Mouse (Mus musculus) forebrain, embryonic 16.5 days (tissue): ENCODE data around the gene Sox1. TPM values are rescaled to one million over a fixed set of nuclear protein-coding genes. Genes with fewer than 3 reads are reported as not detected.

Experiments used
- ATAC-seq: fragments of 200-750 bp; cut with Nextera tagmentation; 2 replicates; pipeline ENCODE4 v1.8.0; 2017; ENCODE audit warnings: mild to moderate bottlenecking, moderate library complexity
- H3K27ac ChIP-seq: fragments of 300-500 bp; sonication (generic); 2 replicates; pipeline ENCODE4 v1.5.1; 2014; ENCODE audit warnings: low read length, control low read depth
- H3K27me3 ChIP-seq: fragments of 300-500 bp; sonication (generic); replicated peaks from 2 replicates; pipeline ENCODE4 v1.6.1; 2014; ENCODE audit warnings: low read length; ENCODE audit not compliant: control insufficient read depth, insufficient read depth
- H3K36me3 ChIP-seq: fragments of 300-500 bp; sonication (generic); 2 replicates; pipeline ENCODE4 v1.6.1; 2014; ENCODE audit not compliant: control insufficient read depth, insufficient read depth
- H3K4me1 ChIP-seq: fragments of 300-500 bp; sonication (generic); replicated peaks from 2 replicates; pipeline ENCODE4 v1.6.1; 2014; ENCODE audit warnings: low read length; ENCODE audit not compliant: control insufficient read depth, insufficient read depth
- H3K4me2 ChIP-seq: fragments of 300-500 bp; sonication (generic); 2 replicates; pipeline ENCODE4 v1.6.1; 2014; ENCODE audit warnings: mild to moderate bottlenecking, low read length, control low read depth
- H3K4me3 ChIP-seq: fragments of 300-500 bp; sonication (generic); replicated peaks from 2 replicates; pipeline ENCODE4 v1.5.1; 2014; ENCODE audit warnings: mild to moderate bottlenecking, low read length, control low read depth
- H3K9ac ChIP-seq: fragments of 300-500 bp; sonication (generic); replicated peaks from 2 replicates; pipeline ENCODE4 v1.6.1; 2014; ENCODE audit warnings: low read depth, low read length, control low read depth
- H3K9me3 ChIP-seq: fragments of 300-500 bp; sonication (generic); 2 replicates; pipeline ENCODE4 v1.6.1; 2016; ENCODE audit warnings: low read length; ENCODE audit not compliant: control insufficient read depth
- WGBS: fragments of 180-500 bp; shearing (Covaris S2); extraction: QIAGEN DNeasy Blood & Tissue Kit; methylation state at CpG from one replicate; pipeline ENCODE4 v1.1.7; 2014; 5-methylcytosine and 5-hydroxymethylcytosine counted together
- polyA plus RNA-seq: library from polyadenylated mRNA; unstranded; fragments of >200 nt; fragmentation: Nextera tagmentation; extraction: Ambion mirVana; gene quantifications from 2 replicates; pipeline ENCODE4 v1.2.1, GENCODE M21; 2015

Sox1 gene
- polyA plus RNA-seq, 1 experiment from 2014 or later, result 4.4 TPM

DNA sequence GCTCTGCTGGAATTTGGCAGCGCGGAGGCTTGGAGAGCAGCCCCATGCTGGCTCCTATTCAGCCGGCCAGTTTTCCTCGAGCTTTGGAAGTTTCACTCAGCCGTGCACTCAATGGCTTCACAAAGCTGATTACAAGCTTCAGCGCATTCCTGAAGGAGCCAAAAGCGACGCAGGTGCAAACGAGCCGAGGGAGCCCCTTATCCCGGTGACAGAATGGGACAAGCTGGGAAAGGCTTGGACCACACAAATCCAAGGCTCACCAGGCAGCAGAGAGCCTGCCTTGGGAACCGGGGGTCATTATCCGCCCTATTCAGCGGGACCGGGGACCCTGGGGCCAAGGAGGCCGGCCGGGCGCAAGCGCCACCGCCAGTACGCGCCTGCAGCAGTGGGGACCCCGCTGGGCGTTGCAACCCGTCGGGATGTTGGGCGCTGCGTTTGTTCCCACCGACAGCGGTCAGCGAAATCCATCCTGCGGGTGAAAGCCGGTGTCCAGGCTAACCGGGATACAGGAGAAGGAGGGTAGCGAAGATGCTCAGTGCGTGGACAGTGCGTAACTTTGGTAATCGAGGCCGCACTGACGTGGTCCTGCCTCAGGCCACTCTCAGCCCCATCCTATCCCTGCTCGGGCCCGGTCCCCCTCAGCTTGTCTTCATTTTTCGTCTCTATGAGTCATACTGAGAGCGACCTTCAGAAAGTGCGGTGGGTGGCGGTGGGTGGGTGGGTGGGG, 35.2 kb downstream of the Sox1 start:
- H3K9me3 ChIP-seq, result no peaks in the 10 kb centered on the region
- peak overlapping the region; percentile 80 for H3K27ac ChIP-seq
- peak overlapping the region; percentile 40 for H3K4me3 ChIP-seq
- peak; percentile 86 for ATAC-seq
- H3K4me1 ChIP-seq, result peaks cover 63% of the 10 kb centered on the region
- no peaks in the 10 kb centered on the region for H3K27me3 ChIP-seq
- peak overlapping the region; percentile 61 for H3K9ac ChIP-seq
- H3K36me3 ChIP-seq, result peaks cover 2% of the 10 kb centered on the region; the same call in 1 of the 2 replicates
- WGBS, result under 1% methylated on average over 46 of the region's 46 CpGs
- H3K4me2 ChIP-seq, result peak overlapping the region; percentile 67

DNA sequence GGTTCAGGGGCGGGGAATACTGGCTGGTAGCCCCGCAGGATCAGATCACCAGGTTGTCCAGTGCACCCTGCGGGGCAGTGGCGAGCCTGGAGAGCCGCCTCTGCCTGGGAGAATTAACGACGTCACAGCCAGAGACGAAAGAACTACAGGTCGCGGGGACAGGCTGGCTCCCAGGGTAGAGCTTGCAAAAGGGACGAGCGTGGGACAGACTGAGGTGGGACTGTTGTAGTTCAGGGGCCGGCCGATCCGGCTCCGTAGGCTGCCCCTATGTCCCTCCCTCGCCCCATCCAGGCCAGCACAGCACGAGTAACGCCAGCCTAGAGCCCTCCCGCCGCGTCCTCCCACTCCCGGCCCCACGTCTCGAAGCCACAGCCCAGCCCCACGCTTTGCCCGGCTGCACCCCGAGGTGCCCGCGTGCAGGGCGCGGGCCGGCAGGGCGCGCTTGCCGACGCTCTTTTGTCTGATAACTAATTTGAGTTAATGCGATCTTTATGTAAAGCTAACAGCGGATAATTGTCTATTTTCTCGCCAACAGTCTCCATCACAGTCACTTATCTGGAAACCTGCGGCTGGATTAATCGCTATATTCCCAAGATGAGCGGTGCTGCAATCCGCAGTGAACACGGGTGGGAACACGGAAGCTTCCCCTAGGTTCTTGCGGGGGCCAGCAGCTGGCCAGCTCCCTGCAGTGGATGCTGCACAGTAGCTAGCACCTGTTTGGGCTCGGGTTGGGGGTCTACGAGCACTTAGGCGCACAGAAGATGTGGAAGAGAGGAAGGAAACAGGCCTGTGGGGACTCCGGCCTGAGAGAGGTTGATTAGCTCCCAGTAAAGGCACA, 36.0 kb downstream of the Sox1 start:
- Histone ChIP-seq H3K4me3 (peak overlapping the region; percentile 40), H3K4me1 (peaks cover 63% of the 10 kb centered on the region)

DNA sequence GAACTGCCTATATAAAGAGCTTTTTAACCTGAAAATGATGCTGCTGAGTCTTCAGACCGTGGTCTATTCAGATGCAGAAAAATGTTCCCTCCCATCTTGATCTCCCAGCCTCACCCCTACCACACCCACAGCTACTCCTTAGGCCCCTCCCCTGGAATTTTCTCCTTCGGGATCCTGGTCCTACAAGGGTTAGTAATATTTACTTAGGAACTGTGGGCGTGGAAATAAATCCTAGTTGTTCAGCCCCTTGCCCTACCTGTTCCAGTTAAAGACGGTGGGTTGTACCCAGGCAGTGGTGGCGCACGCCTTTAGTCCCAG, 36.6 kb downstream of the Sox1 start:
- Histone ChIP-seq H3K4me3 (no peak overlapping the region), H3K9ac (peak overlapping the region; percentile 61), H3K27ac (peak overlapping the region; percentile 80), H3K27me3 (no peaks in the 10 kb centered on the region), H3K9me3 (no peaks in the 10 kb centered on the region), H3K4me2 (peak overlapping the region; percentile 67), H3K4me1 (peaks cover 63% of the 10 kb centered on the region), H3K36me3 (no peaks in the 10 kb centered on the region)
- ATAC-seq, result no peak
- WGBS, result 47% methylated on average over 6 of the region's 6 CpGs

More for the DNA sequence above, 36.0 kb downstream of the Sox1 start:
- no peaks in the 10 kb centered on the region for H3K27me3 ChIP-seq
- H3K36me3 ChIP-seq, result peaks cover 2% of the 10 kb centered on the region; the same call in 1 of the 2 replicates
- peak; percentile 20; the same call in 1 of the 2 replicates for ATAC-seq
- peak overlapping the region; percentile 80 for H3K27ac ChIP-seq
- no peaks in the 10 kb centered on the region for H3K9me3 ChIP-seq
- peak overlapping the region; percentile 67 for H3K4me2 ChIP-seq
- WGBS, result 1% methylated on average over 48 of the region's 51 CpGs
- H3K9ac ChIP-seq, result peak overlapping the region; percentile 61

DNA sequence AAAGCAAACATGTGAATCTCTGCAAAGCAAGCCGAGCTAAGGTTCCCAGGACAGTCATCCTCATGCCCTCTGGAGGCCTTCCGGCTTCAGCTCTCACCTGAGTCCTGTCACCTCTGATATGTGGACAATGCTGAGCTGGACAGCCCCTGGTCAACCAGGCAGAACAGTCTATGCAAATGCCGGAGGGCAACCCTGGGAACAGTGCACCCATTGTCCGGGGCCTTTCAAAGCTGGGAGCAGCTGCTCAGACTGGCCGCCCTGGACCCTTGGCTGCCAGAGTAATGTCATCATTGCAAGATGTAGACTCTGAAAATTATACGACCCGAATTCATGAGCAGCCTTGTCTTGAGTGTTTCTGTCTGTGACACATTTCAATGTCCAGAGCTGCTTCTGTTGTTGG, 37.5 kb downstream of the Sox1 start:
- H3K4me3 ChIP-seq, result no peak overlapping the region
- ATAC-seq, result peak; percentile 26; the same call in 1 of the 2 replicates
- H3K9ac ChIP-seq, result no peak overlapping the region
- peaks cover 60% of the 10 kb centered on the region for H3K4me1 ChIP-seq
- H3K9me3 ChIP-seq, result no peaks in the 10 kb centered on the region
- no peaks in the 10 kb centered on the region for H3K36me3 ChIP-seq
- 10% methylated on average over 7 of the region's 7 CpGs for WGBS
- H3K4me2 ChIP-seq, result no peak overlapping the region
- no peaks in the 10 kb centered on the region for H3K27me3 ChIP-seq
- H3K27ac ChIP-seq, result peak overlapping the region; percentile 64

DNA sequence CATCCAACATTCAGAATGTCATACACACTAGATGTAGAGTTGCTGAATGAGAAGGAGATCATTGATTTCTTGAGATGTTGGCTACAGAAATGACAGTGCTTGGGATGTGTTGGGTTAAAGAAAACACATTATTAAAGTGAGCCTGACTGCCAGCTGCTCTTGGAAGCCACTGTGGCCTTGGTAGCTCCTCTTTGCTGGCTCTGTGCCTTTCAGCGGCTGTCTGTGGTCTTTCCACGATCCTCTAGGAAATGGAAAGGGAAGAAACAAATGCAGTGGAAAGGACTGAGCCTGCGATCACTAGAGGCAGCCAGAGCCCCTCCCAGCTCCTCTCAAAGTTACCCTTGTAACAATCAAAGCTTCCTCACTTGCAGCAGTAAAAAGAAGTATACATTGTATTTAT, 39.7 kb downstream of the Sox1 start:
- whole genome bisulfite sequencing, result 26% methylated on average over 3 of the region's 3 CpGs
- Histone ChIP-seq H3K9me3 (no peaks in the 10 kb centered on the region), H3K36me3 (no peaks in the 10 kb centered on the region), H3K27me3 (no peaks in the 10 kb centered on the region), H3K4me2 (no peak overlapping the region), H3K4me3 (no peak overlapping the region), H3K27ac (no peak overlapping the region), H3K9ac (no peak overlapping the region), H3K4me1 (peaks cover 39% of the 10 kb centered on the region)
- ATAC-seq, result no peak

DNA sequence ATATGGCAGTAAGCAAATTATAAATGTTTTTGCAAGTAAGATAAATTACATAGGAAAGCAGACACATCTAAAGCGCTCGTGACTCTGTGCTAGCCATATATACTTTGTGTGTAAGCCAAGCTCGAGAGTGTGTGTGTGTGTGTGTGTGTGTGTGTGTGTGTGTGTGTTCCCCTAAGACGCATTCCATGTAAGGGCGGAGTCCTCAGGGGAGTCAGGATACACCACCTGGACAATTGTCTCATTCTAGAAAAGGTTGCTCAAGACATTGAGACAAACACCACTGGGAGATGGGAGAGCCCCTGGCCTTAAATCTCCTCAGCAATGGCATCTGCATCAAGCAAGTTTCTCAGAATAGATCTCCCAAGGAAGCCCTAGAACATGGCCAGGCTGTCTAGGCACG, 42.9 kb downstream of the Sox1 start:
- Histone ChIP-seq H3K9me3 (no peaks in the 10 kb centered on the region), H3K9ac (no peak overlapping the region), H3K4me3 (no peak overlapping the region), H3K36me3 (no peaks in the 10 kb centered on the region), H3K4me2 (no peak overlapping the region), H3K27ac (no peak overlapping the region), H3K4me1 (peaks cover 20% of the 10 kb centered on the region), H3K27me3 (no peaks in the 10 kb centered on the region)
- no peak for ATAC-seq
- 93% methylated on average over 6 of the region's 6 CpGs for WGBS

DNA sequence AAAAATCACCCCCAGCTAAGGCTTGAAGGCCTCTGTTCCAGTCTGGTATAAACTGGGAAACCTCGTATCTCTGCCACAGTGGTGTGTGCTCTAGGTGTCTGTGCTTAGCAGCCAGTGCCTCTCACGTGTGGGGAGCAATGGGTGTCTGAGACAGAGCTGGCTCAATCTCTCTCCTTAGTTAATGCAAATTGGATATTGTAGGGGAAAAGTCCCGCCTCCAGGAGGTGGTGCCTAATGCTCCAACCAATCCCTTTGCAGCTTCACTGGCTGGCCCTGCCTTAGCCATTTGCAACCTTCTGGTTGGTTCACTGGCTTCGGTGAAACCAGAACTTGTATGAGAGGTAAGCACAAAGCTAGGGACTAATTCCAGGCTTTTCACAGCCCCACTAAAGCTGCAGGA, 43.9 kb downstream of the Sox1 start:
- 21% methylated on average over 4 of the region's 4 CpGs for WGBS
- Histone ChIP-seq H3K27ac (no peak overlapping the region), H3K9me3 (no peaks in the 10 kb centered on the region), H3K4me1 (peaks cover 11% of the 10 kb centered on the region), H3K9ac (no peak overlapping the region), H3K4me2 (no peak overlapping the region), H3K36me3 (no peaks in the 10 kb centered on the region), H3K4me3 (no peak overlapping the region), H3K27me3 (no peaks in the 10 kb centered on the region)
- peak; percentile 75 for ATAC-seq

DNA sequence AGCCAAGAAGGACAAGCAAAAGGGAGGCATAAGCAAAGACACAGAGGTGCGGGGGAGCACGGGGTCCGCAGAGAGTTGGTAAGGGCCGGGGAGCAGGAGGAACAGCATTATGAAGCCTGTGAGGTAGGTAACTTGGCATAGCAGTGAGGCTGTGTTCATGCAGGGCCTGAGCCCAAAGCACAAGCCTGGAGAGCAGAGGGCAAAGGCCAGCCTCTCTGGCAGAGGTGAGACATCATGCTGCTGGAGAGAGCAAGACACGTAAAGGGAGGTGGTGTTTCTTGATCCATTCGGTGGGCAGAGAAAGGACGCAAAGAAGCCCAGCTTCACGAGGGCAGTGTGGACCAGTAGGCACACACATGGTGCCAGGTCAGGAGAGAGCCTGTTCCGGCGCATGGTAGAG, 44.8 kb downstream of the Sox1 start:
- no peak for ATAC-seq
- Histone ChIP-seq H3K9ac (no peak overlapping the region), H3K4me3 (no peak overlapping the region), H3K27ac (no peak overlapping the region), H3K36me3 (no peaks in the 10 kb centered on the region), H3K27me3 (no peaks in the 10 kb centered on the region), H3K9me3 (no peaks in the 10 kb centered on the region), H3K4me1 (peaks cover 3% of the 10 kb centered on the region), H3K4me2 (no peak overlapping the region)
- WGBS, result 95% methylated on average over 10 of the region's 10 CpGs

DNA sequence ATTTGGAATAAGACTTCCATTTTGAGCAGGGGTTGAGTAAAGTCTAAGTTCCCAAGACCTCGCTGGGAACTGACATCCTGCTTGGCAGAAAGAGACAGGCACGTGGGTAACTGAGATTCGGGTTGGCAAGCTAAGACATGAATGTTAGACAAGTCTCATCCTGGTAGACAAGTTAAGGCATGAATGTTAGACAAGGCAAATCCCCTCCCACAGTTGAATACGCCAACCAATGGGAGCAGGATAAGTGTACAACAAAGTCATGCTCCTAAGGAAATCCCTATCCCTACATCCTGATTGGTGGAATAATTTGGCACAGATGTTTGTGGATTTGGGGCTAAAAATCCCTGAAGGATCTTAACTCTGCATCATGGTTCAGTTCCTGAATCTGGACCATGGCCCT, 45.9 kb downstream of the Sox1 start:
- H3K9me3 ChIP-seq, result no peaks in the 10 kb centered on the region
- WGBS, result 91% methylated on average over 4 of the region's 4 CpGs
- no peak overlapping the region for H3K4me2 ChIP-seq
- ATAC-seq, result no peak
- no peak overlapping the region for H3K9ac ChIP-seq
- no peak overlapping the region for H3K4me3 ChIP-seq
- H3K27me3 ChIP-seq, result no peaks in the 10 kb centered on the region
- no peak overlapping the region for H3K27ac ChIP-seq
- peaks cover 4% of the 10 kb centered on the region for H3K4me1 ChIP-seq
- H3K36me3 ChIP-seq, result no peaks in the 10 kb centered on the region
